In genomic region chr7:64030650-64031049, GRCm38 (mm10) we compare ENCODE assay signal across 12 mouse cellular contexts.
"Had no signal": no experiment of that assay in that cellular context is flagged by ENCODE, and none has a peak within 500 bp of the region (broad histone marks: within the 10 kb centered on the region; RNA-seq: fewer than 3 reads in every experiment).

No protein-coding gene starts in this region.

- H3K27me3 ChIP-seq: limb, embryonic 12.5 days; lung, embryonic 15.5 days; midbrain, embryonic 13.5 days had no signal

- H3K4me1 ChIP-seq: limb, embryonic 12.5 days; lung, embryonic 15.5 days; midbrain, embryonic 13.5 days had no signal

- H3K4me3 ChIP-seq: limb, embryonic 12.5 days; lung, embryonic 15.5 days; midbrain, embryonic 13.5 days had no signal

- H3K27ac ChIP-seq: kidney, postnatal 0 days; limb, embryonic 12.5 days; lung, embryonic 15.5 days; macrophage; midbrain, embryonic 13.5 days had no signal

- H3K9ac ChIP-seq: limb, embryonic 12.5 days; lung, embryonic 15.5 days; midbrain, embryonic 13.5 days had no signal

- H3K36me3 ChIP-seq: limb, embryonic 12.5 days; lung, embryonic 15.5 days; midbrain, embryonic 13.5 days had no signal

- ATAC-seq: intestine, postnatal 0 days; midbrain, embryonic 13.5 days had no signal

- H3K4me2 ChIP-seq: limb, embryonic 12.5 days; lung, embryonic 15.5 days; midbrain, embryonic 13.5 days had no signal

- DNase-seq: kidney, adult 9 months; kidney, postnatal 36 days; lung, postnatal 14 days; right cerebral cortex, adult 18-20 months; right cerebral cortex, postnatal 25 days; thymus, postnatal 4 days had no signal

- H3K9me3 ChIP-seq: limb, embryonic 12.5 days; lung, embryonic 15.5 days had no signal
